Mouse (Mus musculus) olfactory bulb, adult 2 months (tissue): ENCODE data around the gene Tbc1d5. TPM values are rescaled to one million over a fixed set of nuclear protein-coding genes. Genes with fewer than 3 reads are reported as not detected.

Source experiments
- H3K27ac ChIP-seq: fragments of 200-500 bp; 2 replicates; pipeline ENCODE4 v1.5.1; 2012; ENCODE audit warnings: low read depth, low read length; ENCODE audit not compliant: insufficient read depth
- H3K4me1 ChIP-seq: fragments of 200-500 bp; 2 replicates; pipeline ENCODE4 v1.6.1; 2012; ENCODE audit warnings: low read length; ENCODE audit not compliant: control insufficient read depth, insufficient read depth
- H3K4me3 ChIP-seq: fragments of 200-500 bp; 2 replicates; pipeline ENCODE4 v1.5.1; 2012; ENCODE audit warnings: mild to moderate bottlenecking, low read depth, low read length, moderate library complexity; ENCODE audit not compliant: insufficient read depth
- CTCF ChIP-seq: fragments of 200-500 bp; IDR thresholded peaks from 2 replicates; pipeline ENCODE4 v1.5.1; 2012; ENCODE audit warnings: low read depth, mild to moderate bottlenecking, low read length, moderate library complexity; ENCODE audit not compliant: insufficient read depth
- POLR2A ChIP-seq: fragments of 200-500 bp; IDR thresholded peaks from 2 replicates; pipeline ENCODE4 v1.6.1; 2012; ENCODE audit warnings: mild to moderate bottlenecking, low read depth, low read length, moderate library complexity; ENCODE audit not compliant: insufficient read depth
- WGBS: fragments of 180-500 bp; shearing (Covaris S2); methylation state at CpG from one replicate; pipeline ENCODE4 v1.1.7; 2018; 5-methylcytosine and 5-hydroxymethylcytosine counted together
- polyA plus RNA-seq: library from polyadenylated mRNA; stranded (reverse); fragments of >200 nt; gene quantifications from 2 replicates; pipeline ENCODE4 v1.2.4, GENCODE M21; 2012; ENCODE audit warnings: low replicate concordance; ENCODE audit not compliant: missing spikeins, insufficient read depth, insufficient read length

The Tbc1d5 gene
- polyA plus RNA-seq, 1 experiment = not detected

- Histone ChIP-seq H3K4me1 (no peaks in the 10 kb centered on the region), H3K27ac (no peak overlapping the region), H3K4me3 (no peak overlapping the region)
- TF ChIP-seq POLR2A = no peak
- TF ChIP-seq CTCF = no peak
- 71% methylated on average over 2 of the region's 2 CpGs for WGBS
Observed at GRCm38 (mm10) chr17:50750874-50751273, 428.3 kb downstream of the Tbc1d5 start.

- 90% methylated on average over 6 of the region's 6 CpGs for WGBS
- H3K4me1 ChIP-seq = 0 out of 2 replicates have a peak, but pooled peaks cover under 1% of the 10 kb centered on the region
- H3K4me3 ChIP-seq = no peak overlapping the region
- no peak overlapping the region for H3K27ac ChIP-seq
- no peak for TF ChIP-seq CTCF
Observed at GRCm38 (mm10) chr17:50741386-50741785, 437.8 kb downstream of the Tbc1d5 start.

- Histone ChIP-seq H3K4me1 (0 out of 2 replicates have a peak, but pooled peaks cover 6% of the 10 kb centered on the region), H3K27ac (no peak overlapping the region), H3K4me3 (no peak overlapping the region)
- WGBS = 91% methylated on average over 1 of the region's 1 CpGs
- TF ChIP-seq CTCF (no peak), POLR2A (no peak)
Observed at GRCm38 (mm10) chr17:50740804-50741203, 438.3 kb downstream of the Tbc1d5 start.

- Histone ChIP-seq H3K4me1 (0 out of 2 replicates have a peak, but pooled peaks cover 12% of the 10 kb centered on the region), H3K27ac (no peak overlapping the region), H3K4me3 (no peak overlapping the region)
- 92% methylated on average over 2 of the region's 2 CpGs for WGBS
- no peak for TF ChIP-seq POLR2A
Observed at GRCm38 (mm10) chr17:50738476-50738875, 440.7 kb downstream of the Tbc1d5 start.

GRCm38 (mm10) chr17:50737068-50737467 lies 442.1 kb downstream of the Tbc1d5 start:
- no peak overlapping the region for H3K27ac ChIP-seq
- H3K4me1 ChIP-seq = 0 out of 2 replicates have a peak, but pooled peaks cover 12% of the 10 kb centered on the region
- 77% methylated on average over 2 of the region's 2 CpGs for WGBS
- no peak overlapping the region for H3K4me3 ChIP-seq
- TF ChIP-seq CTCF (no peak), POLR2A (no peak)

- no peak overlapping the region for H3K4me3 ChIP-seq
- no peak overlapping the region for H3K27ac ChIP-seq
- WGBS = 36% methylated on average over 8 of the region's 8 CpGs
- TF ChIP-seq CTCF = no peak
- TF ChIP-seq POLR2A = no peak
- H3K4me1 ChIP-seq = 0 out of 2 replicates have a peak, but pooled peaks cover 12% of the 10 kb centered on the region
Observed at GRCm38 (mm10) chr17:50735955-50736533, 443.1 kb downstream of the Tbc1d5 start.

- Histone ChIP-seq H3K27ac (no peak overlapping the region), H3K4me1 (0 out of 2 replicates have a peak, but pooled peaks cover 12% of the 10 kb centered on the region), H3K4me3 (no peak overlapping the region)
- 81% methylated on average over 4 of the region's 4 CpGs for WGBS
- TF ChIP-seq POLR2A = no peak
- no peak for TF ChIP-seq CTCF
Observed at GRCm38 (mm10) chr17:50735382-50735954, 443.7 kb downstream of the Tbc1d5 start.

GRCm38 (mm10) chr17:50734781-50735180 lies 444.4 kb downstream of the Tbc1d5 start:
- 92% methylated on average over 6 of the region's 6 CpGs for WGBS
- Histone ChIP-seq H3K4me3 (no peak overlapping the region), H3K4me1 (0 out of 2 replicates have a peak, but pooled peaks cover 12% of the 10 kb centered on the region), H3K27ac (no peak overlapping the region)
- TF ChIP-seq POLR2A (no peak), CTCF (no peak)

- Histone ChIP-seq H3K27ac (no peak overlapping the region), H3K4me1 (0 out of 2 replicates have a peak, but pooled peaks cover 12% of the 10 kb centered on the region), H3K4me3 (no peak overlapping the region)
- TF ChIP-seq POLR2A = no peak
- 92% methylated on average over 7 of the region's 7 CpGs for WGBS
Observed at GRCm38 (mm10) chr17:50733390-50733789, 445.8 kb downstream of the Tbc1d5 start.
